Mouse (Mus musculus) liver, embryonic 14.5 days (tissue): ENCODE measurements around the gene Ndufb4.

Source experiments
- CTCF ChIP-seq: IDR thresholded peaks from 2 replicates; pipeline ENCODE4 v1.5.1; 2016; ENCODE audit warnings: antibody characterized with exemption, low read depth, control low read depth
- EP300 ChIP-seq: IDR thresholded peaks from 2 replicates; pipeline ENCODE4 v1.6.1; 2016; ENCODE audit warnings: antibody characterized with exemption, low read depth

DNA sequence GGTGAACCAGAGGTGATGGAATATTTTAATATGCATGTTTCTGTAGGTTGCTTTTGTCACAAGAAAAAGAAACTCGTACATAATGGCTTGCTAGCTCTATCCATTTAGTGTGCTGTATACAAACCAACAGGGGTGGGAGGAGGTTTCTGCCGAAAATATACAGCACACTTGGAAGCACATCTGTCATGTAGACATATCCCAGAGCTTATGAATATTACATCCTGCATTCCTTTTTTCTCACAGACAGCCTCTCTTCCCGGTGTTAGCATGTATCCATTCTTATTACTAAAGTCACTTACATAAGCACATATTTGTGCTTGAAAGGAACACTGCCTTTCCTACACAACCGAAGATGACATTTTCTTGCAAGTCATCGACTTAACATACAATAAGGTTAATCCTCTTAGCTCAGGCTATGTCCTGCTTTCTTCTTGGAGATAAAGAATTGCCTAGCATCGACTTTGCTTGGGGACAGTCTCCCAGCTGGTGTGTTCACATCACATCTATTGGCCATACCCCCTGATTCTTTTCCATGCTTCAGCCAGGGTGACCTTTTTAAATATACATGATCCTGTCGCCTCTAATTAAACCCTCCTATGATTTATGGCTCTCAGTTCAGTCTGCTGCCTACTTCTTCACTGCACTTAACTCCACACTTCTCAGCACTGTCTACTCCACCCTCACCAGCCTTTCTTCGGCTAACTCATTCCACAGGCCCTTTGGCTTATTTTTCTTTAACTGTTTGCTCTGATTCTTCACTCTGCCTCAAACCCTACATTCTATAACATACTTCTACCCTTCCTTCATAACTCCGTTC, 9.6 kb upstream of the Ndufb4 start:
- TF ChIP-seq CTCF, result no peak
- TF ChIP-seq EP300, result no peak
